In genomic region chr17:34207456-34207855, GRCm38 (mm10) we compare ENCODE assay signal across 28 mouse cellular contexts. TPM values are rescaled to one million over a fixed set of nuclear protein-coding genes. Genes with fewer than 3 reads are reported as not detected.
DNase-seq lines count a peak whose midpoint lies in the region; ATAC-seq and TF ChIP-seq lines count a peak whose summit lies in the region.
"Had no signal": no experiment of that assay in that cellular context is flagged by ENCODE, and none has a peak within 500 bp of the region (broad histone marks: within the 10 kb centered on the region; RNA-seq: fewer than 3 reads in every experiment).

No protein-coding gene starts in this region.

- peaks cover 52% of the 10 kb centered on the region for H3K36me3 ChIP-seq in megakaryocyte, embryonic 14.5 days (replicated peaks; ENCODE audit: low read length)
- H3K36me3 ChIP-seq in MEL (ENCODE audit: control insufficient read depth in 1 of 2, insufficient read depth in 2 of 2, low read length in 2 of 2), result peaks cover under 1 to 28% of the 10 kb centered on the region in 2 experiments; a peak in 3 of 4 replicates
- no peaks in the 10 kb centered on the region for H3K36me3 ChIP-seq in midbrain, embryonic 16.5 days (ENCODE audit: control insufficient read depth, insufficient read depth, low read length)
- no peaks in the 10 kb centered on the region for H3K36me3 ChIP-seq in intestine, embryonic 16.5 days (ENCODE audit: control insufficient read depth, insufficient read depth, low read length)
- H3K36me3 ChIP-seq: forebrain, embryonic 10.5 days; heart, embryonic 15.5 days; hindbrain, embryonic 13.5 days; liver, embryonic 13.5 days; midbrain, embryonic 15.5 days had no signal

- ATAC-seq in megakaryocyte, adult 5-6 weeks (ENCODE audit: poor library complexity, severe bottlenecking), result no peak
- ATAC-seq in midbrain, embryonic 16.5 days, result no peak
- ATAC-seq in intestine, embryonic 16.5 days, result no peak
- ATAC-seq: forebrain, postnatal 0 days; midbrain, embryonic 15.5 days had no signal

- WGBS in midbrain, embryonic 16.5 days, result 68% methylated on average over 3 of the region's 3 CpGs
- WGBS in intestine, embryonic 16.5 days, result 70% methylated on average over 3 of the region's 3 CpGs

- 0 out of 2 replicates have a peak, but pooled peaks cover 4% of the 10 kb centered on the region for H3K9me3 ChIP-seq in megakaryocyte, embryonic 14.5 days
- H3K9me3 ChIP-seq in MEL (replicated peaks; ENCODE audit: insufficient read depth, low read length), result no peaks in the 10 kb centered on the region
- no peaks in the 10 kb centered on the region for H3K9me3 ChIP-seq in midbrain, embryonic 16.5 days (replicated peaks; ENCODE audit: control insufficient read depth, low read length, poor library complexity, severe bottlenecking)
- no peaks in the 10 kb centered on the region for H3K9me3 ChIP-seq in intestine, embryonic 16.5 days (ENCODE audit: control insufficient read depth, low read length)
- H3K9me3 ChIP-seq: heart, embryonic 15.5 days; hindbrain, embryonic 13.5 days; midbrain, embryonic 15.5 days had no signal

- no peak overlapping the region for H3K27ac ChIP-seq in MEL (ENCODE audit: control insufficient read depth, low read depth, low read length)
- H3K27ac ChIP-seq in left cerebral cortex, adult 2 months, result no peak overlapping the region
- H3K27ac ChIP-seq in midbrain, embryonic 16.5 days (ENCODE audit: low read length), result no peak overlapping the region
- no peak overlapping the region for H3K27ac ChIP-seq in intestine, embryonic 16.5 days (ENCODE audit: low read length)
- H3K27ac ChIP-seq: forebrain, embryonic 10.5 days; heart, embryonic 15.5 days; hindbrain, embryonic 13.5 days; layer of hippocampus, adult 2 months; liver, embryonic 13.5 days; midbrain, embryonic 15.5 days; stomach, postnatal 0 days had no signal

- 0 out of 4 replicates have a peak, but pooled peaks of 1 of the 2 experiments have one; percentile 33 for TF ChIP-seq POLR2A in MEL (IDR thresholded peaks at IDR 0.05; ENCODE audit: control insufficient read depth in 1 of 2, insufficient read depth in 1 of 2, low read depth in 1 of 2, low read length in 2 of 2, poor library complexity in 1 of 2)

- peak overlapping the region; percentile 23 for H3K4me3 ChIP-seq in megakaryocyte, embryonic 14.5 days (replicated peaks)
- H3K4me3 ChIP-seq in MEL (ENCODE audit: control insufficient read depth in 1 of 2, insufficient read depth in 1 of 2, low read depth in 2 of 2, low read length in 2 of 2), result no peak overlapping the region
- H3K4me3 ChIP-seq in left cerebral cortex, adult 2 months, result no peak overlapping the region
- H3K4me3 ChIP-seq in midbrain, embryonic 16.5 days (ENCODE audit: low read depth, low read length), result no peak overlapping the region
- no peak overlapping the region for H3K4me3 ChIP-seq in intestine, embryonic 16.5 days (ENCODE audit: low read length)
- H3K4me3 ChIP-seq: forebrain, embryonic 10.5 days; heart, embryonic 15.5 days; hindbrain, embryonic 13.5 days; layer of hippocampus, adult 2 months; liver, embryonic 13.5 days; midbrain, embryonic 15.5 days; myocyte had no signal

- intact Hi-C loops in left cerebral cortex, adult 2 months (cut with DNase I), result no loop called here

- no peak overlapping the region for H3K4me2 ChIP-seq in midbrain, embryonic 16.5 days (ENCODE audit: low read length)
- no peak overlapping the region for H3K4me2 ChIP-seq in intestine, embryonic 16.5 days (ENCODE audit: low read depth, low read length)
- H3K4me2 ChIP-seq: heart, embryonic 15.5 days; hindbrain, embryonic 13.5 days; liver, embryonic 13.5 days; midbrain, embryonic 15.5 days had no signal

- no peak for TF ChIP-seq RAD21 in MEL (IDR thresholded peaks at IDR 0.05; ENCODE audit: low read depth, low read length)

- peaks cover 13% of the 10 kb centered on the region for H3K79me2 ChIP-seq in MEL (ENCODE audit: control insufficient read depth, insufficient read depth, low read length, poor library complexity)

- H3K9ac ChIP-seq in MEL (ENCODE audit: control insufficient read depth, low read depth, low read length, poor library complexity, severe bottlenecking), result no peak overlapping the region
- H3K9ac ChIP-seq in midbrain, embryonic 16.5 days (ENCODE audit: low read depth, low read length), result no peak overlapping the region
- no peak overlapping the region for H3K9ac ChIP-seq in intestine, embryonic 16.5 days (ENCODE audit: low read depth, low read length)
- H3K9ac ChIP-seq: forebrain, postnatal 0 days; heart, embryonic 15.5 days; hindbrain, embryonic 13.5 days; liver, embryonic 13.5 days; midbrain, embryonic 15.5 days had no signal

- peaks cover 4% of the 10 kb centered on the region for H3K27me3 ChIP-seq in megakaryocyte, embryonic 14.5 days (replicated peaks)
- H3K27me3 ChIP-seq in MEL (ENCODE audit: control insufficient read depth in 1 of 2, insufficient read depth in 2 of 2, low read length in 2 of 2), result no peaks in the 10 kb centered on the region
- H3K27me3 ChIP-seq in midbrain, embryonic 16.5 days (ENCODE audit: control insufficient read depth, insufficient read depth, low read depth, low read length), result peaks cover 28% of the 10 kb centered on the region
- H3K27me3 ChIP-seq in intestine, embryonic 16.5 days (replicated peaks; ENCODE audit: control insufficient read depth, insufficient read depth, low read length), result peaks cover 19% of the 10 kb centered on the region
- H3K27me3 ChIP-seq: CH12.LX had no signal

- peak; percentile 42 for DNase-seq in MEL (ENCODE audit: low read depth, low spot score)
- DNase-seq in naive thymus-derived CD4-positive, alpha-beta T cell, adult 2 months (ENCODE audit: low read depth), result peak; percentile 57
- DNase-seq in thymus, postnatal 25 days, result peak; percentile 60
- DNase-seq in left cerebral cortex, adult 2 months (ENCODE audit: extremely low spot score in 1 of 2, low spot score in 2 of 2), result no peak
- DNase-seq: adrenal gland, postnatal 25 days; forebrain, postnatal 0 days; gastrocnemius, postnatal 36 days; heart, postnatal 36 days; liver, embryonic 13.5 days; lung, adult 2 months; right cerebral cortex, postnatal 4 days had no signal

- TF ChIP-seq CTCF in MEL (IDR thresholded peaks at IDR 0.05 in 2 of 3, conservative IDR thresholded peaks at IDR 0.05 in 1 of 3; ENCODE audit: control insufficient read depth in 1 of 3, insufficient read depth in 1 of 3, low read depth in 2 of 3, low read length in 3 of 3, poor library complexity in 1 of 3, severe bottlenecking in 1 of 3), result no peak
- TF ChIP-seq CTCF in left cerebral cortex, adult 2 months (IDR thresholded peaks at IDR 0.05), result no peak

- no peak for TF ChIP-seq EP300 in MEL (IDR thresholded peaks at IDR 0.05; ENCODE audit: low read depth in 1 of 2, low read length in 2 of 2)

- H3K4me1 ChIP-seq in megakaryocyte, embryonic 14.5 days, result peaks cover 88% of the 10 kb centered on the region
- peaks cover 14 to 43% of the 10 kb centered on the region in 2 experiments for H3K4me1 ChIP-seq in MEL (ENCODE audit: control insufficient read depth in 1 of 2, insufficient read depth in 2 of 2, low read length in 2 of 2)
- H3K4me1 ChIP-seq in midbrain, embryonic 16.5 days (ENCODE audit: control insufficient read depth, insufficient read depth, low read length), result peaks cover 4% of the 10 kb centered on the region
- peaks cover 2% of the 10 kb centered on the region for H3K4me1 ChIP-seq in intestine, embryonic 16.5 days (ENCODE audit: control insufficient read depth, insufficient read depth, low read length)

RNA-seq across cellular contexts. Expression of gene Tap2, which starts 4.1 kb away (rescaled TPM):
- 87.3 and 103 TPM in 2 replicates for polyA plus RNA-seq in megakaryocyte, embryonic 14.5 days (2012; ENCODE audit: insufficient read depth, low replicate concordance)
- 6.4 and 7.1 TPM in 2 replicates for total RNA-seq in megakaryocyte, adult 5-6 weeks (2015)
- 34.2 and 35.9 TPM in 2 replicates for total RNA-seq in megakaryocyte, adult 5-6 weeks (2017)
- total RNA-seq in MEL (2012; rRNA removed), result 40.3 and 48.5 TPM in 2 replicates
- 10 to 100 TPM in 1 of 2 experiments, not detected in 1; 63.0 TPM for polyA plus RNA-seq in MEL (2012; ENCODE audit: insufficient read depth in 1 of 2, insufficient read length in 2 of 2, low read depth in 1 of 2, low replicate concordance in 2 of 2, missing spikeins in 1 of 2)
- total RNA-seq in left cerebral cortex, adult 2 months (2021), result 1 to 10 TPM; 7.0 to 7.8 TPM
- 1.5 and 2.3 TPM in 2 replicates for polyA plus RNA-seq in midbrain, embryonic 16.5 days (2015; fragmentation: Nextera tagmentation; extraction: Ambion mirVana)
- 7.2 and 9.1 TPM in 2 replicates for polyA plus RNA-seq in intestine, embryonic 16.5 days (2015; fragmentation: Nextera tagmentation; extraction: Ambion mirVana)

RNA-seq across cellular contexts. Expression of gene Psmb8, which starts 9.9 kb away (rescaled TPM):
- polyA plus RNA-seq in megakaryocyte, embryonic 14.5 days (2012; ENCODE audit: insufficient read depth, low replicate concordance), result 16.6 and 74.9 TPM in 2 replicates
- 230 and 263 TPM in 2 replicates for total RNA-seq in megakaryocyte, adult 5-6 weeks (2015)
- total RNA-seq in megakaryocyte, adult 5-6 weeks (2017), result 339 and 455 TPM in 2 replicates
- 129 and 144 TPM in 2 replicates for total RNA-seq in MEL (2012; rRNA removed)
- 100 to 1,000 TPM in 1 of 2 experiments, not detected in 1; 133 TPM for polyA plus RNA-seq in MEL (2012; ENCODE audit: insufficient read depth in 1 of 2, insufficient read length in 2 of 2, low read depth in 1 of 2, low replicate concordance in 2 of 2, missing spikeins in 1 of 2)
- 1 to 10 TPM; 2.0 to 3.2 TPM for total RNA-seq in left cerebral cortex, adult 2 months (2021)
- polyA plus RNA-seq in midbrain, embryonic 16.5 days (2015; fragmentation: Nextera tagmentation; extraction: Ambion mirVana), result 2.2 and 2.8 TPM in 2 replicates
- 20.7 and 23.1 TPM in 2 replicates for polyA plus RNA-seq in intestine, embryonic 16.5 days (2015; fragmentation: Nextera tagmentation; extraction: Ambion mirVana)

RNA-seq across cellular contexts. Expression of gene Psmb9, which starts 19.9 kb away (rescaled TPM):
- 15.3 and 32.2 TPM in 2 replicates for polyA plus RNA-seq in megakaryocyte, embryonic 14.5 days (2012; ENCODE audit: insufficient read depth, low replicate concordance)
- total RNA-seq in megakaryocyte, adult 5-6 weeks (2015), result 142 and 149 TPM in 2 replicates
- 78.7 and 125 TPM in 2 replicates for total RNA-seq in megakaryocyte, adult 5-6 weeks (2017)
- total RNA-seq in MEL (2012; rRNA removed), result 23.3 and 24.9 TPM in 2 replicates
- 10 to 100 TPM in 1 of 2 experiments, not detected in 1; 14.7 TPM for polyA plus RNA-seq in MEL (2012; ENCODE audit: insufficient read depth in 1 of 2, insufficient read length in 2 of 2, low read depth in 1 of 2, low replicate concordance in 2 of 2, missing spikeins in 1 of 2)
- total RNA-seq in left cerebral cortex, adult 2 months (2021), result 1 to 10 TPM; 1.1 to 2.0 TPM
- polyA plus RNA-seq in midbrain, embryonic 16.5 days (2015; fragmentation: Nextera tagmentation; extraction: Ambion mirVana), result 1.1 and 1.7 TPM in 2 replicates
- 13.4 and 15.3 TPM in 2 replicates for polyA plus RNA-seq in intestine, embryonic 16.5 days (2015; fragmentation: Nextera tagmentation; extraction: Ambion mirVana)

RNA-seq across cellular contexts. Expression of gene Tap1, which starts 20.1 kb away (rescaled TPM):
- 27.1 and 27.9 TPM in 2 replicates for polyA plus RNA-seq in megakaryocyte, embryonic 14.5 days (2012; ENCODE audit: insufficient read depth, low replicate concordance)
- total RNA-seq in megakaryocyte, adult 5-6 weeks (2015), result 43.4 and 46.2 TPM in 2 replicates
- total RNA-seq in megakaryocyte, adult 5-6 weeks (2017), result 96.5 and 101 TPM in 2 replicates
- total RNA-seq in MEL (2012; rRNA removed), result 24.6 and 30.7 TPM in 2 replicates
- 10 to 100 TPM in 1 of 2 experiments, not detected in 1; 46.6 TPM for polyA plus RNA-seq in MEL (2012; ENCODE audit: insufficient read depth in 1 of 2, insufficient read length in 2 of 2, low read depth in 1 of 2, low replicate concordance in 2 of 2, missing spikeins in 1 of 2)
- 1 to 10 TPM; 2.1 to 3.4 TPM for total RNA-seq in left cerebral cortex, adult 2 months (2021)
- polyA plus RNA-seq in midbrain, embryonic 16.5 days (2015; fragmentation: Nextera tagmentation; extraction: Ambion mirVana), result 2.4 and 4.5 TPM in 2 replicates
- 8.4 and 8.5 TPM in 2 replicates for polyA plus RNA-seq in intestine, embryonic 16.5 days (2015; fragmentation: Nextera tagmentation; extraction: Ambion mirVana)

RNA-seq across cellular contexts. Expression of gene H2-Ob, which starts 31.2 kb away (rescaled TPM):
- 0.76 TPM in 1 of 2 replicates, not detected in the other for polyA plus RNA-seq in megakaryocyte, embryonic 14.5 days (2012; ENCODE audit: insufficient read depth, low replicate concordance)
- 4.2 and 4.7 TPM in 2 replicates for total RNA-seq in megakaryocyte, adult 5-6 weeks (2015)
- total RNA-seq in megakaryocyte, adult 5-6 weeks (2017), result 2.4 and 2.5 TPM in 2 replicates
- total RNA-seq in MEL (2012; rRNA removed), result 0.75 and 0.81 TPM in 2 replicates
- polyA plus RNA-seq in MEL (2012; ENCODE audit: insufficient read depth in 1 of 2, insufficient read length in 2 of 2, low read depth in 1 of 2, low replicate concordance in 2 of 2, missing spikeins in 1 of 2), result 1 to 10 TPM in 1 of 2 experiments, not detected in 1; 2.0 TPM
- total RNA-seq in left cerebral cortex, adult 2 months (2021), result under 1 TPM; 0.16 to 0.18 TPM
- polyA plus RNA-seq in midbrain, embryonic 16.5 days (2015; fragmentation: Nextera tagmentation; extraction: Ambion mirVana), result 0.40 TPM in 1 of 2 replicates, not detected in the other
- polyA plus RNA-seq in intestine, embryonic 16.5 days (2015; fragmentation: Nextera tagmentation; extraction: Ambion mirVana), result 0.15 and 0.21 TPM in 2 replicates
- total RNA-seq: left cerebral cortex, postnatal 36 days had no signal
- polyA plus RNA-seq: embryonic facial prominence, embryonic 11.5 days; forebrain, embryonic 10.5 days; G1E; kidney, embryonic 14.5 days; myocyte; neural tube, embryonic 14.5 days had no signal

Comparison
In these comparisons a context has a peak if more than half of its experiments do, and no peak if none do; other contexts are left out.
1. DNase-seq: peak in MEL (single experiment), naive thymus-derived CD4-positive, alpha-beta T cell, adult 2 months (single experiment) and thymus, postnatal 25 days (single experiment); none in left cerebral cortex, adult 2 months (0 of 2).